Mouse (Mus musculus) lung, embryonic 16.5 days (tissue): ENCODE results near the gene 1700020D05Rik. TPM values are rescaled to one million over a fixed set of nuclear protein-coding genes. Genes with fewer than 3 reads are reported as not detected.

Experiments used
- ATAC-seq: fragments of 200-750 bp; cut with Nextera tagmentation; 2 replicates; pipeline ENCODE4 v1.8.0; 2017; ENCODE audit warnings: low read depth, mild to moderate bottlenecking, moderate library complexity
- H3K27ac ChIP-seq: fragments of 300-500 bp; sonication (generic); 2 replicates; pipeline ENCODE4 v1.5.1; 2014; ENCODE audit warnings: mild to moderate bottlenecking, control low read depth, low read length
- H3K27me3 ChIP-seq: fragments of 300-500 bp; sonication (generic); 2 replicates; pipeline ENCODE4 v1.6.1; 2014; ENCODE audit warnings: low read depth, low read length, mixed read lengths; ENCODE audit not compliant: control insufficient read depth, insufficient read depth
- H3K36me3 ChIP-seq: fragments of 300-500 bp; sonication (generic); 2 replicates; pipeline ENCODE4 v1.6.1; 2014; ENCODE audit warnings: low read length; ENCODE audit not compliant: control insufficient read depth, insufficient read depth
- H3K4me1 ChIP-seq: fragments of 300-500 bp; sonication (generic); replicated peaks from 2 replicates; pipeline ENCODE4 v1.6.1; 2014; ENCODE audit warnings: low read length, mixed read lengths; ENCODE audit not compliant: control insufficient read depth, insufficient read depth
- H3K4me2 ChIP-seq: fragments of 300-500 bp; sonication (generic); 2 replicates; pipeline ENCODE4 v1.6.1; 2014; ENCODE audit warnings: low read depth, low read length, control low read depth
- H3K4me3 ChIP-seq: fragments of 300-500 bp; sonication (generic); 2 replicates; pipeline ENCODE4 v1.5.1; 2014; ENCODE audit warnings: mild to moderate bottlenecking, low read length, control low read depth
- H3K9ac ChIP-seq: fragments of 300-500 bp; sonication (generic); 2 replicates; pipeline ENCODE4 v1.6.1; 2014; ENCODE audit warnings: low read length, control low read depth
- H3K9me3 ChIP-seq: fragments of 300-500 bp; sonication (generic); 2 replicates; pipeline ENCODE4 v1.6.1; 2016; ENCODE audit warnings: low read length; ENCODE audit not compliant: control insufficient read depth
- WGBS: fragments of 180-500 bp; shearing (Covaris S2); extraction: QIAGEN DNeasy Blood & Tissue Kit; methylation state at CpG from one replicate; pipeline ENCODE4 v1.1.7; 2014; 5-methylcytosine and 5-hydroxymethylcytosine counted together
- polyA plus RNA-seq: library from polyadenylated mRNA; unstranded; fragments of >200 nt; fragmentation: Nextera tagmentation; extraction: Ambion mirVana; gene quantifications from 2 replicates; pipeline ENCODE4 v1.2.1, GENCODE M21; 2015

The 1700020D05Rik gene
- polyA plus RNA-seq, 1 experiment from 2014 or later: not detected

DNA sequence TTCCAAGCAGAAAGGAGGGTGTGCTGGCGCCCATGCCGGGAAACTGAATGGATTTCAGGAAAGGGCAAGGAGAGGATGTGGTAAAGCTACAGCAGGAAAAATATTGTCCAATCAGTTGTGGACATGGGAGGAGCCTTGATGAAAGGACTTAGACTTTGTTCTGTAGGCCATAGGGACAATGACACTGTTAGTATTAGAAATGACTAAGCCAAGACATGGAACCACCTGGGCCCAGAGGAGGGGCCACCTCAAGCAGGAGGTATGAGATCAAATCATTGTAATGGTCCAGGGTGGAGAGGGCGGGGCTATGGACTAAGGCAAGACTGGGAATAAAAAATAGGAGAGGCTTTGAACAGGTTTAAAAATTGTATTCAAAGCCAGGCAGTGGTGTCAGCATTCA lies 15.1 kb upstream of the 1700020D05Rik start:
- no peak for ATAC-seq
- no peaks in the 10 kb centered on the region for H3K9me3 ChIP-seq
- 81% methylated on average over 3 of the region's 3 CpGs for WGBS
- H3K36me3 ChIP-seq: no peaks in the 10 kb centered on the region
- no peaks in the 10 kb centered on the region for H3K4me1 ChIP-seq
- no peaks in the 10 kb centered on the region for H3K27me3 ChIP-seq
- H3K27ac ChIP-seq: no peak overlapping the region
- no peak overlapping the region for H3K4me2 ChIP-seq
- no peak overlapping the region for H3K9ac ChIP-seq
- H3K4me3 ChIP-seq: no peak overlapping the region

GRCm38 (mm10) chr19:5516906-5517505 lies 13.4 kb upstream of the 1700020D05Rik start:
- Histone ChIP-seq H3K9ac (no peak overlapping the region), H3K36me3 (no peaks in the 10 kb centered on the region), H3K27me3 (no peaks in the 10 kb centered on the region), H3K27ac (no peak overlapping the region), H3K4me2 (no peak overlapping the region), H3K9me3 (no peaks in the 10 kb centered on the region), H3K4me3 (no peak overlapping the region), H3K4me1 (peaks cover 7% of the 10 kb centered on the region)
- peak; percentile 36; the same call in 1 of the 2 replicates for ATAC-seq
- 66% methylated on average over 8 of the region's 8 CpGs for WGBS

DNA sequence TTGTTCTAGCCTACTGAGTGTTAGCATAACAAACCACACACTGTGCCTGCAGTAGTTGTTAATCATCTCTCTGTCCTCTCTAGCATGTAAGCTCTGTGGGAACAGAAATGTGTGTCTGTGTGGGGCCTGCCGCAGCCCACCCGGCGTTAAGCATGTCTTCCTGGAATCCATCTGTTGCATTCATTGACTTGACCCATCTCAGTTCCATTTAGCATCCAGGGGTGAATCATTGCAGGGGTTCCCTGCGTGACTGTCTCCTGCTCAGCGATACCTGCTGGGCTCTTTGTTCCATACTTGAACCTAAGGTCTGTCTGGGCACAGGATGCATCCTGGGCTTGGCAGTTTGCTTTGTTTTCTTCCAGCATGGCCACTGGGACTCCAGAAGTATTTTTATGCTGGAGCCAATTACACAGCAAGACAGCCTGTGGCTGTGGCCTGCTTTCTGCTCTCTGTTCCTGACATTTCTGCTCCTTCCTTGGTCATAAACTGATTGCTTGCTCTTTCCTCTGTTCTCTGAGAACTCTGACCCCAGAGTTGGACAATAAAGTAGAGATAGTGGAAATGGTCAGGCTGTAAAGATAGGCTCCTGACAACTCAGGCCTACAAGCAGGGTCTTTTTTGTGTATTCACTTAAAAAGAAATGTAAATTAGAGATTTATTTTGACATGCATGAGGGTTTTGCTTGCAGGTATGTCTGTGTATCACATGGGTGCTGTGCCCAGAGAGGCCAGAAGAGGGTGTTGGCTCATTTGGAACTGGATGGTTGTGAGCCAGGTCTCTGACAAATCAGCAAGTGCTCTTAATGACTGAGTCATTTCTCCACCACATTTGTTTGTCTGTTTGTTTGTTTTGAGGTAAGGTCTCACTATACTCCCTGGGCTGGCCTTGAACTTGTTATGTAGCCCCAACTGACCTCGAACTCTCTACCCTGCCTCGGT lies 12.5 kb upstream of the 1700020D05Rik start:
- no peaks in the 10 kb centered on the region for H3K27me3 ChIP-seq
- no peak for ATAC-seq
- H3K36me3 ChIP-seq: no peaks in the 10 kb centered on the region
- H3K4me3 ChIP-seq: no peak overlapping the region
- no peaks in the 10 kb centered on the region for H3K9me3 ChIP-seq
- H3K27ac ChIP-seq: no peak overlapping the region
- no peak overlapping the region for H3K4me2 ChIP-seq
- H3K4me1 ChIP-seq: peaks cover 15% of the 10 kb centered on the region
- H3K9ac ChIP-seq: no peak overlapping the region
- 85% methylated on average over 7 of the region's 7 CpGs for whole genome bisulfite sequencing

DNA sequence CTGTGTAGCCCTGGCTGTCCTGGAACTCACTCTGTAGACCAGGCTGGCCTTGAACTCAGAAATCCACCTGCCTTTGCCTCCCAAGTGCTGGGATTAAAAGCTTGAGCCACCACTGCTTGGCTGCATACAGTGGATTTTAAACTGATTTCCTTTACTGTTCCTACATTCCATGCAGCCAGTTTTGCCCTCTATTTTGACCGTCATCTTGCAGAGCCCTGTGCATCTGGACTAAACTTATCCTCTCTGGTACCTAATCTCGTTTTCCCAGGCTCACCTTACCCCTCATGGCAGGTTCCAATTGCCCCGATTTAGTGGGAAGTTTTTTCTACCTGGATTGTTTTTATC lies 9.4 kb upstream of the 1700020D05Rik start:
- Histone ChIP-seq H3K4me1 (peaks cover 20% of the 10 kb centered on the region), H3K9ac (no peak overlapping the region), H3K27me3 (no peaks in the 10 kb centered on the region), H3K27ac (no peak overlapping the region), H3K4me2 (no peak overlapping the region), H3K9me3 (no peaks in the 10 kb centered on the region), H3K36me3 (no peaks in the 10 kb centered on the region), H3K4me3 (no peak overlapping the region)
- no peak for ATAC-seq
- WGBS: 77% methylated on average over 3 of the region's 3 CpGs

DNA sequence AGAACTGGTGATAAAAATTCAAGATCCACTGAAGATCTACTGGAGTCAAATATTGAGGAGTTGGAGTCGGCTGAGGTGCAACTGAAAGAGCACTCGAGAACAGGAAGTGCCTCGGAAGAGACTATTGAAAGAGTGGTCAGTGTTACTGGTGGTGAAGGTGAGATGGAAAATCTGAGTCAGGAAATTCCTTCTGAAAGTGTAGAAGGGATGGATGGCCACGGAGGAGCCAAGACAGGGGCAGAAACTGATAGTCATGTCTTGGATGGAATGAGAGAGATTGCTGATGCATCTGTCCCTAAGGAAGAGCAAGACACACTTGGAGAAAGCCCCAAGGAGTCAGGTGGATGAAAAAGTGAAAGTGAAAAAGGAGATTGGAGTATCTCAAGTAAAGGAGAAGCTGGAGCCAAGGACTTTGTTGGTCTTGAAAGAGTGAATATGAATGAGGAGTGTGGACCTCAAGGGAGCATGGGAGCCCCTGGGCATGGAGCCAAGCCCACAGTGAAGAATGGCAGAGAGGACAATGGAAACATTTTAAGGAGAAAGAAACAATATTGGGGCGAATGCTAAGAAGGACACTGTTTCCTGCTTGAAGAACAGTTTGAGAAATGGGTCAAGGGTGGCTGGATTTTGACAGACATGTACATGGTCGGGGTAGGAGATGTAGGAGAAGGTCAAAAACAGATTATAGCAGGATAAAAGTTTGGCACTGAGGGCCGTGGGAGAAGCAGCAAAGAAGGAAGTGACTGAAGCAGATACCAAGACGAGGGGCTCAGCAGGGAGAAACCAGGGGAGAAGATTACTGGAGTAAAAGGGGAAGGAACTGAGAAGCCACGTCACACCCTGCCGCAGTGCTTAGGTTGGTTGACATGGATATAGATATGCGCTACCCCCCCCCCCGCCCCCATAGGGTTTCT lies 8.8 kb upstream of the 1700020D05Rik start:
- ATAC-seq: no peak
- Histone ChIP-seq H3K27me3 (no peaks in the 10 kb centered on the region), H3K4me3 (no peak overlapping the region), H3K4me2 (peak overlapping the region; percentile 13; the same call in 1 of the 2 replicates), H3K36me3 (no peaks in the 10 kb centered on the region), H3K27ac (peak overlapping the region; percentile 31), H3K4me1 (peaks cover 20% of the 10 kb centered on the region), H3K9me3 (no peaks in the 10 kb centered on the region), H3K9ac (no peak overlapping the region)
- 65% methylated on average over 12 of the region's 12 CpGs for WGBS

DNA sequence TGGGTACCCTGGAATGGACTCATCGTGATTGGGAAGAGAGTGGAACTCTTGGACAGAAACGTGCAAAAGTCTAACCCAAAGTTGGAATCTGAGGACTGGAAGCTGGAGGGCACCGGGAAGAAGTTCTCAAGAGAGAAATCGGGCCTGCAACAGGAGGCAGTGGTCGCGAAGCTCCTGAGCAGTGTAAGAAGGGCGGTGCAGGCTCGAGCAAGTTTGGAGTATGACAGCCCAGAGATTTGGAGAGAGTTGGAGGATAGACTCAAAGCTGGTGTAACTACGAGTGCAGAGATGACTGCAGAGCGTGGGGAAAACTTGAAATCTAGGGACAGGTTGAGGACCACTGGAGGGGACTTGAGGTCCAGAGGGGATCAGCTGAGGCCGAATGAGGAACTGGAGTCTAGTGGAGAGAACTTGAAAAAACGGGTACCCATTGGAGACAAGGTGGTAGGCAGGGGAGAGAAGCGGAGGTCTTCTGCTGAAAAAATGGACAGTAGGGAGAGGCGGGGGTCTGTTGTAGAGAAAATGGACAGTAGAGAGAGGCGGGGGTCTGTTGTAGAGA lies 7.6 kb upstream of the 1700020D05Rik start:
- ATAC-seq: peak; percentile 7; the same call in 1 of the 2 replicates

GRCm38 (mm10) chr19:5510031-5511026 lies 6.7 kb upstream of the 1700020D05Rik start, which contains the start of gene Snx32:
Gene Snx32 (minus strand): TSS chr19:5510538.
- H3K36me3 ChIP-seq: no peaks in the 10 kb centered on the region
- peaks cover 20% of the 10 kb centered on the region for H3K4me1 ChIP-seq
- H3K4me2 ChIP-seq: peak within 1 kb of the TSS; percentile 75
- WGBS: 3% methylated on average over 46 of the region's 47 CpGs
- no peaks in the 10 kb centered on the region for H3K27me3 ChIP-seq
- peak within 1 kb of the TSS; percentile 69 for H3K9ac ChIP-seq
- peak; percentile 99 for ATAC-seq
- peak within 1 kb of the TSS; percentile 9; the same call in 1 of the 2 replicates for H3K27ac ChIP-seq
- H3K9me3 ChIP-seq: no peaks in the 10 kb centered on the region
- H3K4me3 ChIP-seq: peak within 1 kb of the TSS; percentile 53

More for the DNA sequence above, 7.6 kb upstream of the 1700020D05Rik start:
- WGBS: 45% methylated on average over 15 of the region's 15 CpGs
- Histone ChIP-seq H3K4me3 (peak overlapping the region; percentile 53), H3K9me3 (no peaks in the 10 kb centered on the region), H3K9ac (peak overlapping the region; percentile 69), H3K27me3 (no peaks in the 10 kb centered on the region), H3K27ac (peak overlapping the region; percentile 9; the same call in 1 of the 2 replicates), H3K4me2 (peak overlapping the region; percentile 75), H3K36me3 (no peaks in the 10 kb centered on the region), H3K4me1 (peaks cover 20% of the 10 kb centered on the region)

- 77% methylated on average over 2 of the region's 2 CpGs for WGBS
- no peak for ATAC-seq
- no peaks in the 10 kb centered on the region for H3K4me1 ChIP-seq
- no peak overlapping the region for H3K4me3 ChIP-seq
- no peaks in the 10 kb centered on the region for H3K27me3 ChIP-seq
- H3K9me3 ChIP-seq: no peaks in the 10 kb centered on the region
- no peak overlapping the region for H3K4me2 ChIP-seq
- H3K36me3 ChIP-seq: peaks cover 7% of the 10 kb centered on the region
- H3K27ac ChIP-seq: no peak overlapping the region
- no peak overlapping the region for H3K9ac ChIP-seq
Measured at GRCm38 (mm10) chr19:5500330-5500875, 3.2 kb downstream of the 1700020D05Rik start.
